Mouse (Mus musculus) lung, postnatal 14 days (tissue): ENCODE measurements around the gene Fam19a1.
"Not testable (repeated sequence)": the region's sequence is repeated elsewhere in the genome, so short reads cannot be mapped to it uniquely, and the experiment has no call there.

Experiments
- DNase-seq: peaks from one replicate; pipeline ENCODE4 v3.0.0; 2021

Fam19a1 gene

DNA sequence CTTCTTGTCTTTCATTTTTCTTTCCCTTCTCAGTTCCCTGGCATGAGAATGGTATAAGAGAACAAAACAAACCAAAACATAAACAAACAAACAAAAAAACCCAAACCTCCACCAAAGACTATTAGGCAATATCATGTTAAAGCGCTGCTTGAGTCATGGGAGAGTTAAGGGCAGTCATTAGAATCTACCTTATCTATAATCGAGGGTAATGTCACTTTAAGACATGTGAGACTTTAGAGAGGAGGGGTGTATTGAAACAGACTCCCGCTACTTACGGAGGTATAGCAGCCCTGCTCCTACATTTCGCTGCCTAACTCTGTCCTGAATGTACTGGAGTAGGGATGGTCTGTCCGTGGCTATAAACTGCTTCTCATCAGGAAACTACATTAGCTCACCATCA, at the start of gene Fam19a1:
TSS of gene Fam19a1 (plus strand) at position 301 of the 400 bp plus-strand sequence.
- no peak for DNase-seq

DNA sequence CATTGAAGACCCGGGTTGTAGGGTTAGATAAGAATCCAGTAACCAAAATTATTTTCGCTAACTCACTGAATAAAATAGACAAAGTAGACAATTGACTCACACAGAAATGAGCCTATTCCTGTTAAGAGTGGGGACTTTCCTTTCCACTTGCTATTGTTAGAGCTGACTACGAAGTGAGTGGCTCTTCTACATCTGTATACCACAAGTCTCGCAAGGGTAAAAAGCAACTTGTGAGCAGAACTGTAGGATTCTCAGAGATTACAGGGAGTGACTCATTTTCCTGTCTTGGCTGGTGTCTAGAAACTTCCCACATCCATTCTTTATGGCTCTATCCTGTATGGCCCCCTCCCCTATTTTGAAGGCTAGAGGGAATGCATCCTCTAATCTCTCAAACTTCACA, 41.9 kb upstream of the Fam19a1 start:
- DNase-seq: no peak

DNA sequence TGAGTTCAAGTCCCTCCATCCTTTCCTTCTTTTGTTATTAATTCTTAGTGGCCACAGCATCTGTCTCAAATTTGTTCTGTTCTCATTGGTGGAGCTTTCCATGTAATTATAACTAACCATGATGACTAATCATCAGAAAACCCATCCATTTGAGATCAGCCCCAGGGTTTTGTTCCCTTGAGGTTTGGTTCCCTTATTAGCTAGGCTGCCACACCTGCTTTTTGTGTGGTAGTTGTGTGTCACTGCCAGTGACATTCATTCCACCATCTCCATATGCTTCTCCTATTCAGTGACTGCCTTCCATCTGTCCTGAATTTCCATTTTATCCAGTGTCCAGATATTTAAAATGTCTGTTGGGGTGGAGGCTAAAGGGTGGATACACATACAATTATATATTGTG, 41.4 kb upstream of the Fam19a1 start:
- DNase-seq: no peak

GRCm38 (mm10) chr6:96089961-96090360, 23.0 kb upstream of the Fam19a1 start:
- no peak for DNase-seq

- no peak for DNase-seq
Observed at GRCm38 (mm10) chr6:96093716-96094115, 19.2 kb upstream of the Fam19a1 start.

GRCm38 (mm10) chr6:96098225-96098624, 14.7 kb upstream of the Fam19a1 start:
- no peak for DNase-seq

DNA sequence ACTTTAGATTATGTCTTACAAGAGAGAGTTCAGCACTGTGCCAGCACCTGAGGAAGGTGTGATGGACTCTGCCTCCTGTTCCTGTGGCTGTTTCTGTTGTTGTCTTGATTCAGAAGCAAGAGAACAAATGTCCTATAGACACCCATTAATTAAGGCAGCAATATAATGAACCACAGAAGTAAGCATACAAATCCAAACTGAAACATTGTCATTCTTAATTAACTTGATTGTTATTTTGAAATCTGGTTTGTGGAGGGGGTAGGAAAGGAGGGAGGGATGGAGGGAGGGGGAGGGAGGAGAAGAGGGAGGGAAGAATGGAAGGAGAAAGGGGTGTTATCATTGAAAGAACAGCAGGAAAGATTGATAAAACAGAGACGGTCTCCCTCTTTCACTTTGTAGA, 1.3 kb upstream of the Fam19a1 start:
- DNase-seq: no peak

GRCm38 (mm10) chr6:96114151-96114550, 1.2 kb downstream of the Fam19a1 start:
- DNase-seq: no peak

GRCm38 (mm10) chr6:96116148-96116533, 3.2 kb downstream of the Fam19a1 start:
- no peak for DNase-seq

DNA sequence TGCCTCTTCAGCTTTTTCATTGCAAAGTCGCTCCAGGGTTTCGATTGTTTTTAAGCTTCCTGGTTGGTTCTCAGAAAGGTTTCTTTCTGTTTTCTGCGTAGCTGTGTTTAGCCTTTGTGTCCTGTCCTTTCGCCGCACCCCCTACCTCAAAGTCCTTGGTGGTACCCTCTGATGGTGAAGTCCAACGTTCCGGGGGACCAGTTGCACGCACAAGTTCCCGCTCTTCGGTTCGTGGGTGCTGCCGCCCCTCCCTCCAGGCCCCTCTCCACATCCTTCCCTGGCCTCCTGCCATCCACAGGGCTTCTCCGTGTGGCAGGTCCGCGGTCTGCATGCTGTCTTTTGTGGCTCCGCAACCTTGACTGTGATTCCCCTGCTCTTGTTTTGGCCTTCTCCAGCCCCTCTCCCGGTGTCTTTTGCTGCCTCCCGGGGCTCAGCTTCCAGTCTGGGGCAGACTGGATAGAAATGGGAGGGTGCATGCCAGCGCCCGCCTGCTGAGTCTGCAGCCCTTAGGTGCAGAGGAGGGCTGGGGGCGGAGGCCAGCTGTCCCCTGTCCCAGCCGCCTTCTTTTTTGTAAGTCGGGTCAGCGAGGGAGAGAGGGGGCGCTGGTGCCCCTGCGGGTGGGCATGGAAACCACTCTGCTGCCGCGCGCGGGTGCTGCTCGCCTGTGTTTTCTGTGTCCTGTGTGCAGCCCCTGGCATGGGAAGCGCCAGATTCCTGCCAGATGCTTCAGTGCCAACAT, 3.7 kb downstream of the Fam19a1 start:
- DNase-seq: peak; percentile 53

DNA sequence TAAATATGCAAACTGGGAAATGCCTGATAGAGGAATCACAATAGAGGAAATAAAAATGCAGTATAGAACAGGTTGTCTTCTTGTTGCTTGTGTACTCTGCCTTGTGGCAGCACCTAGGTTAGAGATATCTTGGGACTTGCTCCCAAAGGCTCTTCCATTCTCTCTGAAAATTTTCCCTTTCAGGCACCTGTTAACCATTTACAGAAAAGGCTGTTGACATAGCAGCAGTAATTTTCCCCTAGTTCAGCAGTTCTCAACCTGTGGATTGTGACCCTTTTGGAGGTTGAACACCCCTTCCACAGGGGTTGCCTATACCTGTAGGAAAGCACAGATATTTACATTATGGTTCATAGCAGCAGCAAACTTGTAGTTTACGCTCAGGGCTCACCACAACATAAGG, 30.4 kb downstream of the Fam19a1 start:
- DNase-seq: no peak

DNA sequence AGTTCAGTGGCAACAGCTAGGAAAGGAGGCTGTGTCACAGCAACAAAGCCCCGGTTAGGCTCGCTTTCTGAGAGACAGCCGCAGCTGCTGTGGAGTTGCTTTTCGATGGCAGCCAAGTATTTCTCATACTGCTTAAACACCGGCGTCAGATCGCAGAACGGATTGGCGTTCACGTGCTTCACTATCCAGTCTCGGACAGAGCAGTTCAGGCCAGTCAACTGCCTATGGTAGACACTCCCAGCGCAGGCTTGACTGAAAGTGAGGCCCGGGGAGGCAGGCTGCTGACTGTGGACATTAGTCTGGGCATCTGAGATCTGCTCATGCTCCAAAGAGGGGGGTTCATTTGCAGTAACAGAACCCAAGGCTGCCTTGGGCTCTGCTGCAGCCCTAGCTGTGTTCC, 52.4 kb downstream of the Fam19a1 start:
- peak; percentile 4 for DNase-seq

GRCm38 (mm10) chr6:96165818-96166379, 52.9 kb downstream of the Fam19a1 start, which contains the start of gene 1700123L14Rik:
1700123L14Rik (minus strand) TSS chr6:96166243.
- peak; percentile 9 for DNase-seq

DNA sequence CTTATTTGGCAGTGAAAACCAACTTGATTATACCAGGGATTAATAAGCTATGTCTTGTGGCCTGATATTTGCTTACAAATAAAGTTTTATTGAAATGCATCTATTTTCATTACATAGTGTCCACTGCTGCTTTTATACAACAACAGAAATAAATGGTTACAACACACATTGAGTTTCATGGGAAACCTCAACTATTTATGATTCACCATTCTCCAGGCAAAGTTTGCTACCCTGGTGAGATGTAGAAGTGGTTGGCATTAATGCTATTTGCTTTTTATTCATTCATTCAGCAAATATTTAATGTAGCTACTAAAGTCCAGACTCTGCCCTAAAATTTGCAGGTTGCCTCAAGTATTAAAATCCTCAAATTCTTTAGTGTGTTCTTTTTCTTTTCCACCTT, 54.1 kb downstream of the Fam19a1 start:
- no peak for DNase-seq

GRCm38 (mm10) chr6:96173681-96174080, 60.7 kb downstream of the Fam19a1 start:
- no peak for DNase-seq

GRCm38 (mm10) chr6:96178530-96178929, 65.6 kb downstream of the Fam19a1 start:
- no peak for DNase-seq

DNA sequence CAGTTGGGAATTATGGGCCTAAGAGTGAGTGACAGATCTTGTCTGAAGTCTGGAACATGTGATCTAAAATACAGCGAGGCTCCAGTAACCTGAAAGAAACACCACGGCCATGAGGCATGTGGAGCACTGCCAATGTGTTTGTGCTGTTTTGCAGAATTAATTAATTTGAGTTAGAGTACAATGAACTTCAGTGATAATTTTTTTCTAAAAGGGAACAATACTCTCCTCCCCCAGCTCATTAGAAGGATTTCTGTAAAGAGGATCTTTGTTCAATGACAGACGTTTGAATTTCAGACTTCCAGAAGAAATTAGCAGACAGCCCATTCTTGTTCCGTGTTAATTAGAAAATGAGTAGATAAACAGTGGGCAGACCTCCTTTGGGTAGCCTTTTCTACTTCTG, 70.4 kb downstream of the Fam19a1 start:
- DNase-seq: no peak

DNA sequence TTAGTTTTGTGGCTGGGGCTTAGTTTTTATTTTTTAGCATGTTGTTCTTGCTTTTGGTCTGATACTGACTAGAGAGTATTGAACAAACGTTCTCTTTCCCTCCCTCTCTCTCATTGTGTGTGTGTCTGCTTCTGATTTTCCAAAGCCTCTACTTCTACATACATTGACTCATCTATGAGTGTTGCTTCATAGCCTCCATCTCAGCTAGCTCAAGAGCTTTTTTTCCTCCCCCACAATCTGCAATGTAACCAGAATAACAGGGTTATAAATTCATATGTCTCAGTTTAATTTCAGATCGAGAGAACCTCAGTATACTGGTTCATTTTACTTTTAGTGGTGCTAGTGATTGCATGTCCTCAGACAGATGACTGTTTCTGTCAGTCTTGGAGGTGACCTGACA, 73.6 kb downstream of the Fam19a1 start:
- no peak for DNase-seq

DNA sequence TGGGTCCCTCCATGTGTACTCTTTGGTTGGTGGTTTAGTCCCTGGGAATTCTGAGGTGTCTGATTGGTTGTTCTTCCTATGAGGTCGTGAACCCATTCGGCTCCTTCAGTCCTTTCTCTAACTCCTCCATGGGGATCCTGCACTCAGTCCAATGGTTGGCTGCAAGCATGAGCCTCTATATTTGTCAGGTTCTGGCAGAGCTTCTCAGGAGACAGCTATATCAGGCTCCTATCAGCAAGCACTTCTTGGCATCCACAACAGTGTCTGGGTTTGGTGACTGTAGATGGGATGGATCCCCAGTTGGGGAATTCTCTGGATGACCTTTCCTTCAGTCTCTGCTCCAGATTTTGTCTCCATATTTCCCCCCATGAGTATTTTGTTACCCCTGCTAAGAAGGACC, 86.0 kb downstream of the Fam19a1 start:
- DNase-seq: not testable (repeated sequence)

- DNase-seq: no peak
Observed at GRCm38 (mm10) chr6:96205395-96205794, 92.4 kb downstream of the Fam19a1 start.

DNA sequence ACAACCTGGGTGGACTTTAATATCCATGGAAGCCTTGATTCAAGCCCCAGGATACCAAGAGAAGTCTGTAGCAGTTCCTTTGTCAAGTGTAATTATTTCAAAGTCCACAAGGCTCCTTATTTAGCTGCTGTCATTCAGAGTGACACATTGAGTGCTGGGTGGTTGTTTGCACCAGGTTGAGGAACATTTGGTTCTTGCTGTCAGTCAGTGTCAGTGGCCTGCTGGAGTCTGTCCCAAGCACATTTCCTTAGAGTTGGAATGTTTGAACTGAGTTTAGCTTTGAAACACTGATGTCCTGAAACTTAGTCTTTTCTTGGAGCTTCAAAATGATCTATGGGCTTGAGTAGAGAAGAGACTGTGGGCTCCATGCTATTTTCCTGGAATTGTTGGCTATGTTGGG, 121.9 kb downstream of the Fam19a1 start:
- peak; percentile 56 for DNase-seq

DNA sequence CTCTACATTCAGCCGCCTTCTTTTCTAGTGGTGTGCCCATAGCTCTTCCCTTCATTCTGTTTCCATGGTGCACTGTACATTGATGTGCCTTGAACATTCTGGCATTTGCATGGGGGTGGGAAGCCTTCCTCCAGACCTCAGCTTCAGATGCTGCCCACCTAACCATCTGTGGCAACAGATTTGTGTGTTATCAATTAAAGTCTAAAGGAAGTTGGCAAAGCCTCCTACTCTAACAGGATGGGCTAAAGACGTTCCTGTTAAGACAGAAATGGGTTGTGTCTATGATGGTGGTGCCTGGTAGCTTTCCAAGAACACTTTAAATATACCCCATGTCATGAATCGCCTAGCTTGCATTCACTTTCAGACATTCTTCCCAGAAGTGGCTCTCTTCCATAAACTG, 131.4 kb downstream of the Fam19a1 start:
- no peak for DNase-seq

DNA sequence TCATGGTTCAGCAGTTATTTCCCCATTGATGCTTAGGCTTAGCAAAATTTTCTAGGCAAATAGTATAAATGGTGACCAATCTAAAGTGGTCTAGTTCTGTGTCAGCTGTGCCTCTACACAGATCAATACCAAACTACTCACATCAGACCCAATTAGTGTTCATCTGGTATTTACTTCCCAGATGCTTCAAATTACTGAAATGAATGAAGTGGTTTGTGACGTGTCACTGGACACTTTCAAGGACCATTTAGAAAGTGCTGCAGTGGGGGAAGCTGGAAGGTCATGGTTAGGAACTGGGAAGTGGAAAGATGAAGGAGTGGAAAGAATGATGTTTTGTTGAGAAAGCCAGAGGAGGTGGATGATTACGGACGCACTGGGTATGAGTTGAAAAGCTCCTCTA, 139.0 kb downstream of the Fam19a1 start:
- DNase-seq: no peak

DNA sequence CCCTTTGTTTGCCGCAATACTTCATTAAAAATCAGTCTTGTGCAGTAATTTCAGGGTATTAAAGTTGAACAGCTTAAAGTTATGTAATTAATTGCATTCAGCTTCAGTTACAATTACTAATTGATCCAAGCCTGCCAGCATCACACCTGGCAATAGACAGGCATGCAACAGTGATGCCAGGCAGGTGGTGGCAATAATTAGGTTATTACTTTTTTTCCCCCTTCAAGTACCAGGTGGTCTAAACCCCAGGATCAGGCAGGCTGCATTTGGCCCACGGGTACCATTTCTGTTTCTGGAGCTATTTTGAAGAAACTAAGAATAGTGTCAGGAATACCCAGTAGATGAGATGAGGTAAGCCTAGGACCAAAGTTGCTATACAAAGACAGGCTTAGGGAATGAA, 141.9 kb downstream of the Fam19a1 start:
- DNase-seq: no peak

GRCm38 (mm10) chr6:96258651-96259050, 145.7 kb downstream of the Fam19a1 start:
- no peak for DNase-seq
